Comparison of ENCODE assay signal across 10 mouse cellular contexts in the genomic region with DNA sequence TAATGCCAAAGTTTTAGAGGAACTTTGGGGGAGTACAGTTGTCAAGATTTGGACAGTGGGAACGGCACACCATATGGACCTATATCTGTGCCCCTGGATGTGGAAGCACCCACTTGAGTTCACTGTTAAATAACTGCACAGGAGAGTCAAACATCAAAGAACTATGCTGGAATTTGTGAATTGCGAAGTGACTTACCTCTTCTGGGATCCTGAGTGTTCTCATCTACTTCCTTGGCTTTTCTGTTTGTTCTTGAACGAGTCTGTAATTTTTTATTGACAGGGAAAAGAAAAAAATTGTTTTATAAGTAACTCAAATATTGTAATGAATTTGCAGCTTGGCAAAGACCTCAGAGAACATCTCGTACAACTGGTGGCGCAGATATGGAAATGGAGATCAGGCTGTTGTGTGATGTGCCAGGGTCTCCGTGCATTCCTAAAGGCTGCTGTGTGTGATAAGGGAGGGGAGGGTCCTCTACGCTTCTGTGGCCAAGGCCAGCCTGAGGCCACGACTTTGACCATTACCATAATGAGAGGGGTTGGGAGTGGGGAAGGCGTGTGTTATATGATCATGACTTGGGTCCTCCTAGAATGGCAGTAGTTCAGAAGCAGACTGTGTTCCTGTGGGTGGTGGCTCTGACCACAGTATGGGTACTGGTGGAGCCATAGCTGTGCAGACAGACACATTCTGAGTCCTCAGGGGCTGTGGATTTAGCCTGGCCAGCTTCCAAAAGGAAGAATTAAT. TPM values are rescaled to one million over a fixed set of nuclear protein-coding genes. Genes with fewer than 3 reads are reported as not detected.
A peak's percentile ranks its signal among the peaks of the same experiment; 100 is the strongest.
DNase-seq lines count a peak whose midpoint lies in the region; ATAC-seq and TF ChIP-seq lines count a peak whose summit lies in the region.
"Had no signal": no experiment of that assay in that cellular context is flagged by ENCODE, and none has a peak within 500 bp of the region (broad histone marks: within the 10 kb centered on the region; RNA-seq: fewer than 3 reads in every experiment).

No protein-coding gene starts in this region.

- 59% methylated on average over 9 of the region's 9 CpGs for WGBS in heart, embryonic 14.5 days
- 82% methylated on average over 9 of the region's 9 CpGs for WGBS in embryonic facial prominence, embryonic 10.5 days
- WGBS in intestine, embryonic 15.5 days: 74% methylated on average over 9 of the region's 9 CpGs
- 90% methylated on average over 9 of the region's 9 CpGs for WGBS in midbrain, embryonic 14.5 days
- 93% methylated on average over 9 of the region's 9 CpGs for WGBS in thymus, adult 2 months

- no peak for DNase-seq in heart, adult 18-20 months
- DNase-seq in embryonic facial prominence, embryonic 10.5 days (ENCODE audit: low spot score): no peak
- DNase-seq in midbrain, embryonic 14.5 days: no peak
- no peak for DNase-seq in urinary bladder, adult 2 months (ENCODE audit: low spot score)
- DNase-seq in natural killer cell, adult 2 months (ENCODE audit: low spot score in 2 of 2): no peak
- no peak for DNase-seq in thymus, adult 2 months
- DNase-seq: cerebellum, postnatal 25 days; kidney, postnatal 14 days had no signal

- no peak overlapping the region; a peak in 1 of 4 replicates for H3K4me3 ChIP-seq in heart, embryonic 14.5 days (ENCODE audit: control insufficient read depth in 1 of 2, insufficient read depth in 1 of 2, low read depth in 1 of 2, low read length in 2 of 2)
- H3K4me3 ChIP-seq in embryonic facial prominence, embryonic 10.5 days: peak overlapping the region; percentile 71
- peak overlapping the region; percentile 56; the same call in 1 of the 2 replicates for H3K4me3 ChIP-seq in intestine, embryonic 15.5 days (replicated peaks)
- peak overlapping the region; percentile 59 for H3K4me3 ChIP-seq in midbrain, embryonic 14.5 days (replicated peaks; ENCODE audit: low read depth, low read length)
- H3K4me3 ChIP-seq in thymus, adult 2 months (ENCODE audit: control insufficient read depth, insufficient read depth, low read length): no peak overlapping the region

- no peaks in the 10 kb centered on the region for H3K27me3 ChIP-seq in heart, embryonic 14.5 days (ENCODE audit: control insufficient read depth, insufficient read depth, low read length)
- no peaks in the 10 kb centered on the region for H3K27me3 ChIP-seq in embryonic facial prominence, embryonic 10.5 days (replicated peaks; ENCODE audit: low read depth, poor library complexity, severe bottlenecking)
- no peaks in the 10 kb centered on the region for H3K27me3 ChIP-seq in intestine, embryonic 15.5 days (replicated peaks)
- H3K27me3 ChIP-seq in midbrain, embryonic 14.5 days (ENCODE audit: control insufficient read depth, insufficient read depth, low read length): no peaks in the 10 kb centered on the region
- no peaks in the 10 kb centered on the region for H3K27me3 ChIP-seq in thymus, adult 2 months (ENCODE audit: control insufficient read depth, insufficient read depth, low read length)

- no peaks in the 10 kb centered on the region for H3K36me3 ChIP-seq in heart, embryonic 14.5 days (ENCODE audit: control insufficient read depth, insufficient read depth, low read length)
- H3K36me3 ChIP-seq in embryonic facial prominence, embryonic 10.5 days (replicated peaks): no peaks in the 10 kb centered on the region
- no peaks in the 10 kb centered on the region for H3K36me3 ChIP-seq in intestine, embryonic 15.5 days
- H3K36me3 ChIP-seq in midbrain, embryonic 14.5 days (ENCODE audit: control insufficient read depth, insufficient read depth, low read length): no peaks in the 10 kb centered on the region
- no peaks in the 10 kb centered on the region for H3K36me3 ChIP-seq in thymus, adult 2 months (ENCODE audit: control insufficient read depth, insufficient read depth, low read length)

- no peak for TF ChIP-seq POLR2A in thymus, adult 2 months (IDR thresholded peaks at IDR 0.05; ENCODE audit: control insufficient read depth, extremely low read depth, insufficient read depth, low read length, poor library complexity)

- H3K9me3 ChIP-seq in heart, embryonic 14.5 days (ENCODE audit: control insufficient read depth, low read length): no peaks in the 10 kb centered on the region
- H3K9me3 ChIP-seq in embryonic facial prominence, embryonic 10.5 days: no peaks in the 10 kb centered on the region
- no peaks in the 10 kb centered on the region for H3K9me3 ChIP-seq in intestine, embryonic 15.5 days
- no peaks in the 10 kb centered on the region for H3K9me3 ChIP-seq in midbrain, embryonic 14.5 days (ENCODE audit: control insufficient read depth, low read length)

- no peak overlapping the region for H3K9ac ChIP-seq in heart, embryonic 14.5 days (ENCODE audit: low read length)
- no peak overlapping the region for H3K9ac ChIP-seq in intestine, embryonic 15.5 days
- H3K9ac ChIP-seq in midbrain, embryonic 14.5 days (replicated peaks; ENCODE audit: low read length): no peak overlapping the region; the same call in 1 of the 2 replicates

- no peak for ATAC-seq in heart, embryonic 14.5 days (ENCODE audit: insufficient number of reproducible peaks, insufficient read depth, low FRiP score, low read depth)
- ATAC-seq in intestine, embryonic 15.5 days: no peak
- ATAC-seq in midbrain, embryonic 14.5 days (ENCODE audit: low FRiP score, low TSS enrichment): no peak

- no peak for TF ChIP-seq CTCF in thymus, adult 2 months (IDR thresholded peaks at IDR 0.05; ENCODE audit: borderline replicate concordance, control insufficient read depth, extremely low read depth, insufficient read depth, low read length, poor library complexity)

- no peak overlapping the region for H3K27ac ChIP-seq in heart, embryonic 14.5 days (replicated peaks in 1 of 2; ENCODE audit: control insufficient read depth in 1 of 2, insufficient read depth in 1 of 2, low read depth in 2 of 2, low read length in 2 of 2)
- H3K27ac ChIP-seq in embryonic facial prominence, embryonic 10.5 days (replicated peaks): peak overlapping the region; percentile 82; the same call in 1 of the 2 replicates
- H3K27ac ChIP-seq in intestine, embryonic 15.5 days: no peak overlapping the region
- H3K27ac ChIP-seq in midbrain, embryonic 14.5 days (replicated peaks; ENCODE audit: low read depth, low read length): 0 out of 2 replicates have a peak overlapping the region, but pooled peaks have one; percentile 78
- H3K27ac ChIP-seq in thymus, adult 2 months (ENCODE audit: control insufficient read depth, insufficient read depth, low read length): no peak overlapping the region

- peak overlapping the region; percentile 88; the same call in 1 of the 2 replicates for H3K4me2 ChIP-seq in heart, embryonic 14.5 days (ENCODE audit: low read length)
- peak overlapping the region; percentile 89 for H3K4me2 ChIP-seq in intestine, embryonic 15.5 days (replicated peaks)
- peak overlapping the region; percentile 74 for H3K4me2 ChIP-seq in midbrain, embryonic 14.5 days (ENCODE audit: low read length)

- peaks cover 31 to 42% of the 10 kb centered on the region in 2 experiments for H3K4me1 ChIP-seq in heart, embryonic 14.5 days (ENCODE audit: control insufficient read depth in 2 of 2, insufficient read depth in 2 of 2, low read length in 2 of 2)
- H3K4me1 ChIP-seq in embryonic facial prominence, embryonic 10.5 days: peaks cover 59% of the 10 kb centered on the region
- H3K4me1 ChIP-seq in intestine, embryonic 15.5 days (replicated peaks): peaks cover 44% of the 10 kb centered on the region
- H3K4me1 ChIP-seq in midbrain, embryonic 14.5 days (ENCODE audit: control insufficient read depth, insufficient read depth, low read length): peaks cover 20% of the 10 kb centered on the region
- peaks cover 22% of the 10 kb centered on the region for H3K4me1 ChIP-seq in thymus, adult 2 months (replicated peaks; ENCODE audit: control insufficient read depth, insufficient read depth, low read length)

RNA-seq across cellular contexts. Expression of gene Pfkfb4, which starts 1.2 kb away (rescaled TPM):
- 2.9 and 3.2 TPM in 2 replicates for polyA plus RNA-seq in heart, embryonic 14.5 days (2014; fragmentation: Nextera tagmentation; extraction: Ambion mirVana)
- total RNA-seq in heart, adult 18-20 months (2021): 1 to 10 TPM; 1.3 to 1.6 TPM
- polyA plus RNA-seq in embryonic facial prominence, embryonic 10.5 days (2016; fragmentation: Nextera tagmentation; extraction: Ambion mirVana): 10.0 and 12.2 TPM in 2 replicates
- 11.5 and 17.0 TPM in 2 replicates for polyA plus RNA-seq in intestine, embryonic 15.5 days (2015; fragmentation: Nextera tagmentation; extraction: Ambion mirVana)
- 26.1 and 26.3 TPM in 2 replicates for polyA plus RNA-seq in midbrain, embryonic 14.5 days (2014; fragmentation: Nextera tagmentation; extraction: Ambion mirVana)
- 16.3 and 19.4 TPM in 2 replicates for polyA plus RNA-seq in urinary bladder, adult 2 months (2012; rRNA removed)
- 13.4 and 15.1 TPM in 2 replicates for polyA plus RNA-seq in thymus, adult 2 months (2012; rRNA removed)

RNA-seq across cellular contexts. Expression of gene Ucn2, which starts 7.0 kb away (rescaled TPM):
- not detected in 2 replicates for polyA plus RNA-seq in heart, embryonic 14.5 days (2014; fragmentation: Nextera tagmentation; extraction: Ambion mirVana)
- not detected for total RNA-seq in heart, adult 18-20 months (2021)
- not detected in 2 replicates for polyA plus RNA-seq in embryonic facial prominence, embryonic 10.5 days (2016; fragmentation: Nextera tagmentation; extraction: Ambion mirVana)
- polyA plus RNA-seq in intestine, embryonic 15.5 days (2015; fragmentation: Nextera tagmentation; extraction: Ambion mirVana): not detected in 2 replicates
- polyA plus RNA-seq in midbrain, embryonic 14.5 days (2014; fragmentation: Nextera tagmentation; extraction: Ambion mirVana): not detected in 2 replicates
- 0.43 and 0.51 TPM in 2 replicates for polyA plus RNA-seq in urinary bladder, adult 2 months (2012; rRNA removed)
- 0.40 and 1.3 TPM in 2 replicates for polyA plus RNA-seq in thymus, adult 2 months (2012; rRNA removed)

RNA-seq across cellular contexts. Expression of gene Col7a1, which starts 39.4 kb away (rescaled TPM):
- 0.47 and 0.72 TPM in 2 replicates for polyA plus RNA-seq in heart, embryonic 14.5 days (2014; fragmentation: Nextera tagmentation; extraction: Ambion mirVana)
- total RNA-seq in heart, adult 18-20 months (2021): under 1 TPM; 0.31 to 0.60 TPM
- 1.1 and 2.0 TPM in 2 replicates for polyA plus RNA-seq in embryonic facial prominence, embryonic 10.5 days (2016; fragmentation: Nextera tagmentation; extraction: Ambion mirVana)
- 0.85 and 2.4 TPM in 2 replicates for polyA plus RNA-seq in intestine, embryonic 15.5 days (2015; fragmentation: Nextera tagmentation; extraction: Ambion mirVana)
- polyA plus RNA-seq in midbrain, embryonic 14.5 days (2014; fragmentation: Nextera tagmentation; extraction: Ambion mirVana): 0.84 and 1.5 TPM in 2 replicates
- polyA plus RNA-seq in urinary bladder, adult 2 months (2012; rRNA removed): 3.3 and 4.7 TPM in 2 replicates
- 5.1 and 7.9 TPM in 2 replicates for polyA plus RNA-seq in thymus, adult 2 months (2012; rRNA removed)

RNA-seq across cellular contexts. Expression of gene Shisa5, which starts 45.6 kb away (rescaled TPM):
- polyA plus RNA-seq in heart, embryonic 14.5 days (2014; fragmentation: Nextera tagmentation; extraction: Ambion mirVana): 51.9 and 54.3 TPM in 2 replicates
- total RNA-seq in heart, adult 18-20 months (2021): 10 to 100 TPM; 31.4 to 55.0 TPM
- 38.4 and 42.0 TPM in 2 replicates for polyA plus RNA-seq in embryonic facial prominence, embryonic 10.5 days (2016; fragmentation: Nextera tagmentation; extraction: Ambion mirVana)
- 112 and 121 TPM in 2 replicates for polyA plus RNA-seq in intestine, embryonic 15.5 days (2015; fragmentation: Nextera tagmentation; extraction: Ambion mirVana)
- 49.1 and 49.9 TPM in 2 replicates for polyA plus RNA-seq in midbrain, embryonic 14.5 days (2014; fragmentation: Nextera tagmentation; extraction: Ambion mirVana)
- 201 and 202 TPM in 2 replicates for polyA plus RNA-seq in urinary bladder, adult 2 months (2012; rRNA removed)
- 2,502 and 2,648 TPM in 2 replicates for polyA plus RNA-seq in thymus, adult 2 months (2012; rRNA removed)

RNA-seq across cellular contexts. Expression of gene Uqcrc1, which starts 56.4 kb away (rescaled TPM):
- polyA plus RNA-seq in heart, embryonic 14.5 days (2014; fragmentation: Nextera tagmentation; extraction: Ambion mirVana): 952 and 972 TPM in 2 replicates
- 1,000 to 10,000 TPM; 2,230 to 2,333 TPM for total RNA-seq in heart, adult 18-20 months (2021)
- polyA plus RNA-seq in embryonic facial prominence, embryonic 10.5 days (2016; fragmentation: Nextera tagmentation; extraction: Ambion mirVana): 488 and 506 TPM in 2 replicates
- polyA plus RNA-seq in intestine, embryonic 15.5 days (2015; fragmentation: Nextera tagmentation; extraction: Ambion mirVana): 568 and 640 TPM in 2 replicates
- polyA plus RNA-seq in midbrain, embryonic 14.5 days (2014; fragmentation: Nextera tagmentation; extraction: Ambion mirVana): 432 and 472 TPM in 2 replicates
- 278 and 302 TPM in 2 replicates for polyA plus RNA-seq in urinary bladder, adult 2 months (2012; rRNA removed)
- polyA plus RNA-seq in thymus, adult 2 months (2012; rRNA removed): 554 and 681 TPM in 2 replicates

Comparison
In these comparisons a context has a peak if more than half of its experiments do, and no peak if none do; other contexts are left out.
1. H3K27ac ChIP-seq: peak in embryonic facial prominence, embryonic 10.5 days (single experiment) and midbrain, embryonic 14.5 days (single experiment); none in heart, embryonic 14.5 days (0 of 2), intestine, embryonic 15.5 days (single experiment) and thymus, adult 2 months (single experiment).
2. H3K4me3 ChIP-seq: peak in embryonic facial prominence, embryonic 10.5 days (single experiment), intestine, embryonic 15.5 days (single experiment) and midbrain, embryonic 14.5 days (single experiment); none in heart, embryonic 14.5 days (0 of 2) and thymus, adult 2 months (single experiment).
3. Peak in every context shown above with its lines, with median percentiles within 50 percentile points of each other: H3K4me2 ChIP-seq.